Comparison of ENCODE assay signal across 10 mouse cellular contexts in genomic region chr17:27257345-27257744, GRCm38 (mm10). TPM values are rescaled to one million over a fixed set of nuclear protein-coding genes. Genes with fewer than 3 reads are reported as not detected.
DNase-seq lines count a peak whose midpoint lies in the region; ATAC-seq and TF ChIP-seq lines count a peak whose summit lies in the region.
"Had no signal": no experiment of that assay in that cellular context is flagged by ENCODE, and none has a peak within 500 bp of the region (broad histone marks: within the 10 kb centered on the region; RNA-seq: fewer than 3 reads in every experiment).

No protein-coding gene starts in this region.

- peak; percentile 40 for DNase-seq in cerebellum, adult 11-12 months
- no peak for DNase-seq in cerebellum, adult 9-10 months
- peak; percentile 74 for DNase-seq in hindbrain, postnatal 0 days (ENCODE audit: low spot score)
- DNase-seq in testis, postnatal 14 days (ENCODE audit: low spot score), result no peak
- DNase-seq in testis, postnatal 10 days (ENCODE audit: low spot score), result peak; percentile 81

- H3K36me3 ChIP-seq in hindbrain, postnatal 0 days (ENCODE audit: insufficient read depth, low read length), result no peaks in the 10 kb centered on the region
- no peaks in the 10 kb centered on the region for H3K36me3 ChIP-seq in hindbrain, embryonic 12.5 days
- no peaks in the 10 kb centered on the region for H3K36me3 ChIP-seq in testis, adult 2 months (ENCODE audit: control insufficient read depth, insufficient read depth, low read length)
- H3K36me3 ChIP-seq: stomach, embryonic 15.5 days had no signal

- TF ChIP-seq POLR2A in testis, adult 2 months (IDR thresholded peaks at IDR 0.05; ENCODE audit: control insufficient read depth, low read depth, low read length), result no peak

- H3K4me3 ChIP-seq in hindbrain, postnatal 0 days (ENCODE audit: low read length), result no peak overlapping the region
- no peak overlapping the region for H3K4me3 ChIP-seq in hindbrain, embryonic 12.5 days
- no peak overlapping the region for H3K4me3 ChIP-seq in testis, adult 2 months (ENCODE audit: control insufficient read depth, low read depth, low read length)
- H3K4me3 ChIP-seq: stomach, embryonic 15.5 days had no signal

- H3K27me3 ChIP-seq in hindbrain, postnatal 0 days (ENCODE audit: insufficient read depth, low read length), result no peaks in the 10 kb centered on the region
- no peaks in the 10 kb centered on the region for H3K27me3 ChIP-seq in hindbrain, embryonic 12.5 days
- H3K27me3 ChIP-seq in testis, adult 2 months (ENCODE audit: control insufficient read depth, insufficient read depth, low read length), result no peaks in the 10 kb centered on the region
- H3K27me3 ChIP-seq: stomach, embryonic 15.5 days had no signal

- ATAC-seq in hindbrain, postnatal 0 days, result peak; percentile 62
- no peak for ATAC-seq in hindbrain, embryonic 12.5 days (ENCODE audit: low FRiP score)
- no peak for ATAC-seq in megakaryocyte-erythroid progenitor cell, adult 5-6 weeks (replicated peaks; ENCODE audit: low FRiP score, low TSS enrichment, poor library complexity, severe bottlenecking)
- ATAC-seq: inflammation-experienced regulatory T-cells, adult 6 months had no signal

- no peak overlapping the region for H3K9ac ChIP-seq in hindbrain, postnatal 0 days (replicated peaks; ENCODE audit: low read length)
- no peak overlapping the region for H3K9ac ChIP-seq in hindbrain, embryonic 12.5 days
- H3K9ac ChIP-seq: stomach, embryonic 15.5 days had no signal

- H3K27ac ChIP-seq in hindbrain, postnatal 0 days, result no peak overlapping the region
- no peak overlapping the region for H3K27ac ChIP-seq in hindbrain, embryonic 12.5 days
- H3K27ac ChIP-seq in testis, adult 2 months (ENCODE audit: control insufficient read depth, insufficient read depth, low read depth, low read length), result no peak overlapping the region
- H3K27ac ChIP-seq: stomach, embryonic 15.5 days had no signal

- no peak overlapping the region for H3K4me2 ChIP-seq in hindbrain, postnatal 0 days (ENCODE audit: low read depth, low read length)
- no peak overlapping the region for H3K4me2 ChIP-seq in hindbrain, embryonic 12.5 days (replicated peaks)
- H3K4me2 ChIP-seq: stomach, embryonic 15.5 days had no signal

- WGBS in hindbrain, postnatal 0 days, result 29% methylated on average over 7 of the region's 7 CpGs
- 44% methylated on average over 7 of the region's 7 CpGs for WGBS in hindbrain, embryonic 12.5 days

- TF ChIP-seq CTCF in hindbrain, postnatal 0 days (IDR thresholded peaks at IDR 0.05; ENCODE audit: low read depth), result peak; percentile 78
- TF ChIP-seq CTCF in testis, adult 2 months (IDR thresholded peaks at IDR 0.05; ENCODE audit: control insufficient read depth, insufficient read depth, insufficient replicate concordance, low read depth, low read length), result peak; percentile 53; the same call in 1 of the 2 replicates

- H3K9me3 ChIP-seq in hindbrain, postnatal 0 days (ENCODE audit: low read length), result no peaks in the 10 kb centered on the region
- no peaks in the 10 kb centered on the region for H3K9me3 ChIP-seq in hindbrain, embryonic 12.5 days (replicated peaks)
- H3K9me3 ChIP-seq: stomach, embryonic 15.5 days had no signal

- no peaks in the 10 kb centered on the region for H3K4me1 ChIP-seq in hindbrain, postnatal 0 days (ENCODE audit: insufficient read depth, low read length)
- peaks cover 2% of the 10 kb centered on the region; the same call in 1 of the 2 replicates for H3K4me1 ChIP-seq in hindbrain, embryonic 12.5 days
- no peaks in the 10 kb centered on the region; the same call in 1 of the 2 replicates for H3K4me1 ChIP-seq in testis, adult 2 months (ENCODE audit: control insufficient read depth, insufficient read depth, low read length)
- H3K4me1 ChIP-seq: stomach, embryonic 15.5 days had no signal

RNA-seq across cellular contexts. Expression of gene Lemd2, which starts 53.1 kb away (rescaled TPM):
- 100 and 112 TPM in 2 replicates for total RNA-seq in hindbrain, postnatal 0 days (2014; rRNA removed)
- 17.5 and 18.4 TPM in 2 replicates for polyA plus RNA-seq in hindbrain, postnatal 0 days (2015; fragmentation: Nextera tagmentation; extraction: Ambion mirVana)
- 32.9 and 38.2 TPM in 2 replicates for polyA plus RNA-seq in hindbrain, embryonic 12.5 days (2016; fragmentation: Nextera tagmentation; extraction: Ambion mirVana)
- polyA plus RNA-seq in testis, adult 2 months (2012; rRNA removed), result 40.5 and 46.0 TPM in 2 replicates
- 26.5 and 33.4 TPM in 2 replicates for total RNA-seq in megakaryocyte-erythroid progenitor cell, adult 5-6 weeks (2014; fragmentation: Nextera tagmentation)
- 15.0 and 31.4 TPM in 2 replicates for total RNA-seq in megakaryocyte-erythroid progenitor cell, adult 5-6 weeks (2017)

Comparison
In these comparisons a context has a peak if more than half of its experiments do, and no peak if none do; other contexts are left out.
1. DNase-seq: peak in cerebellum, adult 11-12 months (single experiment), hindbrain, postnatal 0 days (single experiment) and testis, postnatal 10 days (single experiment); none in cerebellum, adult 9-10 months (single experiment) and testis, postnatal 14 days (single experiment).